Mouse (Mus musculus) lung, postnatal 0 days (tissue): Measurements from ENCODE around the gene Htr2a.

Experiments used
- CTCF ChIP-seq: IDR thresholded peaks from 2 replicates; pipeline ENCODE4 v1.5.1; 2016; ENCODE audit warnings: antibody characterized with exemption, mild to moderate bottlenecking
- EP300 ChIP-seq: IDR thresholded peaks from 2 replicates; pipeline ENCODE4 v1.6.1; 2016; ENCODE audit warnings: antibody characterized with exemption, mild to moderate bottlenecking, control low read depth

GRCm38 (mm10) chr14:74731221-74732078, 90.8 kb downstream of the Htr2a start:
- TF ChIP-seq CTCF (no peak), EP300 (no peak)
